Mouse (Mus musculus) left cerebral cortex, postnatal 10 days (tissue): ENCODE data around the gene St3gal3. TPM values are rescaled to one million over a fixed set of nuclear protein-coding genes. Genes with fewer than 3 reads are reported as not detected.

Source experiments
- DNase-seq, 2 experiments: peaks; one replicate each; pipeline ENCODE4 v3.0.0; 2021 to 2022; ENCODE audit warnings: low spot score in 2 of 2, mixed read lengths in 1 of 2; ENCODE audit errors: extremely low spot score in 1 of 2
- intact Hi-C: fragments of 180-260 bp; cut with DNase I; formaldehyde crosslinking; loops from one replicate; pipeline ENCODE4 v1.15.1; 2025
- total RNA-seq, 2 experiments: library from RNA; stranded (reverse); gene quantifications; 2 replicates each; pipeline ENCODE4 v1.2.3; 2021

St3gal3 gene
- total RNA-seq, 2 experiments from 2014 or later = 36.8 to 40.2 TPM

DNA sequence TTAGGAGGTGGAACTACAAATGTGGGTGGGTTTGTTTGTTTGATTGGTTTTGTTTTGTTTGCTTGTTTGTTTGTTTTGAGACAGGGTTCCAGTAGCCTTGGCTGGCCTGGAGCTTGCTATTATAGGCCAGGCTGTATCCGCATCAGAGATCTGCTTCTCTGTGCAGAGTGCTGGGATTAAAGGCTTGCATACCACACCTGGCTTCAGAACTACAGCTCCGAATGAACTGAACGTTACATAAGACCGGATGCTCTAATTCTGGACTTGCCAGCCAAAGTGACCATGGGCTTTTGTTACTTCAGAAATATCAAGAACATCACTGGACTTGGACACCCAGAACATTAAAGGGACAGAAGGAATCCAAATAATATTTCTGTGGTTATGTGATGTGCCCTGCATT, 98.2 kb downstream of the St3gal3 start:
- no peak for DNase-seq
- intact Hi-C loops = no loop called here

GRCm38 (mm10) chr4:118035090-118035489, 99.6 kb downstream of the St3gal3 start:
- DNase-seq = no peak
- intact Hi-C loops = no loop called here

DNA sequence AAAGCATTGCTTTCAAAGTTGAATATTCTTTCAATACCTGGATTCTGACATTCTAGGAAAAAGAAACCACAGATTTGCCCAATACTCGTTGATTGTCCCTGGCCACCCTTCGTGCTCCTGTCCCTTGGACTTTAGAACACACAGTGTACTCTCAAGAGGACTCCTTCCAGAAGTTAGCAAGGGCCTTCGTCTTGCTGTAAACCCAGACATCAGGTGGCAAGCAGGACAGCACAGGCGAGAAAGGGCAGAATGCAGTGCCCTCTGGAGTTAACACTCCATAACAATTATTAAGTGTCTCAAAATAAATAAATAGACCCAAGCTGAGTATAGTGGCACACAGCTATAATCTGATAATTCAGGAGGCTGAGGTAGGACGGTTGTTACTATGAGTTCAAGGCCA, 101.7 kb downstream of the St3gal3 start:
- DNase-seq = no peak

GRCm38 (mm10) chr4:118031776-118032170, 102.9 kb downstream of the St3gal3 start:
- no peak for DNase-seq
- intact Hi-C loops = no loop called here

More for the DNA sequence above, 101.7 kb downstream of the St3gal3 start:
- intact Hi-C loops = no loop called here

GRCm38 (mm10) chr4:118031132-118031775, 103.5 kb downstream of the St3gal3 start:
- no peak for DNase-seq
- intact Hi-C loops = no loop called here

DNA sequence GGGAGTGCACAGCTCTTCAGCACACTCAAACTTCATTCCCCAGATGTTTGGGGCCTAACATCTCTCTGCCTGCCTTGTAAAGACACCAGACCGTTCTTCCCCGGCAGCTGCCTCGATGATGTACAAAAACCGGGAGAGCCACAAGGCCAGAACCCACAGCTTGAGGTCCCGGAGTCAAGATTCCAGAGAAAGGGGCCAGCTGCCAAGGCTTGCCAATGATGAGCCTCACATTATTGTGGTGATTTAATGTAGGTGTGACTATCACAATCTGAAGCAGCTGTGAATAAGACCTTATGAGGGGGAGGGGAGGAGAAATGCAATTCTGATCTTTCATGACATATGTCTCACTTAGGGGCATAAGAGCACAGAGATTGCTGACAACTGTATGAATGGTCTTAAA, 104.4 kb downstream of the St3gal3 start:
- intact Hi-C loops = no loop called here
- no peak for DNase-seq

- intact Hi-C loops = no loop called here
- DNase-seq = no peak
Measured at GRCm38 (mm10) chr4:118029892-118030291, 104.8 kb downstream of the St3gal3 start.

GRCm38 (mm10) chr4:118028994-118029393, 105.7 kb downstream of the St3gal3 start:
- intact Hi-C loops = no loop called here
- DNase-seq = no peak

DNA sequence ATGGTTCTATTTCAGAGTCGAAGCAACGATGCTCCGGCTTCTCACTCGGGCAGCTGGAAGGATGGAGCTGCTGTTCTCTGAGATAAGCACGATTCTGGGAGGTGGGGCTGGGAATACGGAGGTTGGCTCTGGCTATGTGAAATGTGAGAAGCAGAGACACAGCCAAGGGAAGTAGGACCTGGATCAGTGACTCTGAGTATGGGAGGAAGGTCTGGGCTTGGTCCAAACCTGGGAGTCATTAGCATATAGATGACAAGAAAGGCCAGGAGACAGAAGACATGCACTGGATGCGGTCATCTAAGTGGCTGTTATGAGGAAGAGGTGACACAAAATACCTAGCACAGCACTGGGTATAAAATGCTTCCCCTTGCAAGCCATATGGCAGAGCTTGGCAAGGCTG, 108.8 kb downstream of the St3gal3 start:
- DNase-seq = no peak
- intact Hi-C loops = no loop called here

DNA sequence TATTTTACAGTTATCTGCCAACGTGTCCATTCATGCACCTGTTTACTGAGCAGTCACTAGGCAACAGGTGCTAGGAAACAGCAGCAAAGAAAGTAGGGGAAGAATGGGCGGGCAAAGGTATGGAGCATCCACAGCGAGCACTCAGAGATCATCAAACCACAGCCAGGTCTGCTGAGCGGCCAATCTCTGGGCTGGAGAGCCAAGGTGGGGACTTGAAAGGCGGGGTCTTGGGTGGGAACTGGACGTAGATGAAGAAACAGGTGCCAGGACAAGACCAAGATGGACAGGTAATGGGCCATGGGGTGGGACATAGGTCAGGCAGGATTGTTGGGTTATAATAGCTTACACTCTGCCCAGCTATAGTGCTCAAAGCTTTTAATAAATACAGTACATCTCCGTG, 109.3 kb downstream of the St3gal3 start:
- no peak for DNase-seq
- intact Hi-C loops = no loop called here

GRCm38 (mm10) chr4:118022811-118023210, 111.9 kb downstream of the St3gal3 start:
- intact Hi-C loops = no loop called here
- no peak for DNase-seq

- intact Hi-C loops = no loop called here
- DNase-seq = no peak
Measured at GRCm38 (mm10) chr4:118022406-118022805, 112.3 kb downstream of the St3gal3 start.

GRCm38 (mm10) chr4:118019640-118020039, 115.1 kb downstream of the St3gal3 start:
- intact Hi-C loops = no loop called here
- DNase-seq = no peak

DNA sequence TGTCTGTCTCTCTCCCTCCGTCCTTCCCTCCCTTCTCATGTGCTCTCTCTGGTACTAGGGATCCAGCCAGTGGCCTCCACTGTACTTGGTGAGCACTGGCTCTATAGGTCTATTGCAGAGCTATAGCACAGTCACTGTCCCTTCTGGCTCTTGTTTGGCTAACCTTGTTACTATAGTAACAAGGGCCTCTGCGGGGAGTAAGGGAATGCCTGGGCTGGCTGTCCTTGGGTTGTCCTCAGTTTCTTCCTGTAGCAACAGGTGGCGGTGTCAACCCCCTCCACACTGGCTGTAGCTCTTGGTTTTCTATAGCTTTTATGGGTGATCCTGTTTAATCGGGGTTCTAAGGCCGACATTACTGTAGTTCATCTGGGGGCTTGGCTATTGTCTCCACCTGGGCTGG, 115.5 kb downstream of the St3gal3 start:
- DNase-seq = no peak
- intact Hi-C loops = no loop called here

- DNase-seq = no peak
- intact Hi-C loops = no loop called here
Measured at GRCm38 (mm10) chr4:118017021-118017805, 117.5 kb downstream of the St3gal3 start.

DNA sequence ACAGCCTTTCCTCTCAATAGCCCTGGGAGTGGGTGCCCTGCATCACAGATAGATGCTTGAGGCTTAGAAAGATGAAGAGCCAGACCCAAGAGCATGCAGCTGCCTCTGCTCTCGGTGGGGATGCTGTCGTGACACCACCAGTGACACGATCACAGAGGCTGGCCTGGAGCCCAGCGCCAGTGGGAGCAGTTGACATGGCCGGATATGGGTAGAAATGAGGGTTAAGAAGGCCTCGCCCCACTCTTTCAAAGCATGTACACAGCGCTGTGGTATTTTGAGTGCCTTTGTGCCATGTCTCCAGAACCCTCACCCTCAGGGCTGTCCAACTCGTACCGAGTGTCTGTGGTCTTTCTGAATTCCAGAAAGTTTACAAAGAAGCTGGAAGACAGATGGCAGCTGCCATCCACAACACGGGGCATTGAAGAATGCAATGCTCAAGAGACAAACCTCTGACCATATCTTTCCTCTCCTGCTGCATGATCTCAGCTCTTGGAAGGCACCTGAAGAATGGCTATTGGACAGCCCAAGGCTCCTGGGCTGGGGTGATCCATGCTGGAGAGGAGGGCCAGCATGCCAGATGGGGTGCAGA, 118.3 kb downstream of the St3gal3 start:
- DNase-seq = no peak
- intact Hi-C loops = no loop called here

GRCm38 (mm10) chr4:118015636-118016035, 119.1 kb downstream of the St3gal3 start:
- no peak for DNase-seq
- intact Hi-C loops = no loop called here

DNA sequence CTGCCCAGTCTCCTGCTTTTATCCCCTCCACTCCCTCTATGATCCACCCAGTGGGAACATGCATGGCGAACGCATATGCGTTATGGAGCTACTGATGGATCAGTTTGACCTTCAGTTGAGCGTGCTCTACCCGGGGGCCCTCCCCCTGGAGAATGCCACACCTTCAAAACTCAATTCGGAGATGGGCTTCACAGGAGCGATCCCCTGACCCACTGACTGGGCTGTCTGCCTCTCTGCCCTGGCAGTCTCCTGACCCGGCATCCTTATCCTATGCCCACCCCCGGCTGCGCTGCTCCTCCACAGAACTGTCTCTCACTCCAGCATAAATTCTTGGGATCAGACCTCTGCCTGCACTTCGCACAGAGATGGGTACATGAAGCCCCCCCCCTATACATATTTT, 119.6 kb downstream of the St3gal3 start:
- DNase-seq = no peak
- intact Hi-C loops = no loop called here

GRCm38 (mm10) chr4:118010661-118011173, 124.0 kb downstream of the St3gal3 start:
- intact Hi-C loops = no loop called here
- DNase-seq = no peak

- intact Hi-C loops = no loop called here
- DNase-seq = no peak
Measured at GRCm38 (mm10) chr4:118008433-118009033, 126.2 kb downstream of the St3gal3 start.
